Mouse (Mus musculus): ENCODE data around the gene Hyou1. TPM values are rescaled to one million over a fixed set of nuclear protein-coding genes. Genes with fewer than 3 reads are reported as not detected.
"Not testable (repeated sequence)": the region's sequence is repeated elsewhere in the genome, so short reads cannot be mapped to it uniquely, and the experiment has no call there.

The Hyou1 gene
- polyA plus RNA-seq, 1 experiment, result 49.6 TPM

DNA sequence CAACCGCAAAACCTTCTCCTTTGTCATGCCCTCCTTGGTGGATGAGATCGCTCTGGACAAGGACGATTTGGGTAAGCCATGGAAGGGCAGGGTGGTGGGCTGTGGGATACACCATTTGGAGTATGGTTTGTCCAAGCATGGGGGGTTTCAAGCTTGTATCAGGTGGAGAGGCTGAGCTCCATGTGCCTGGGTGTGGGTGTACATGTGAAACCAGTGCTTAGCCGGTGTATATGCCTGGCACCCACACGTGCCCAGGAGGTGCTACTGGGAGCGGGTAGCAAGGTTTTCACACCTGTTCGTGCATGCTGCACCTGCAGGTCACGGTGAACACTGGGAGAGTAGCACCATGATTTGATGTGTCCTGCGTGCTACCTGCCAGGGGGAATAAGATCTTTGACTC lies 19.3 kb downstream of the Hyou1 start:
- Histone ChIP-seq H3K4me3 (replicated peaks; ENCODE audit: extremely low read depth, low read depth, low read length) (no peak overlapping the region), H3K4me1 (ENCODE audit: control insufficient read depth, insufficient read depth, low read length) (no peaks in the 10 kb centered on the region)
- TF ChIP-seq POLR2A (IDR thresholded peaks at IDR 0.05; ENCODE audit: borderline replicate concordance, extremely low read depth, low read depth, low read length), result no peak
- TF ChIP-seq CTCF (IDR thresholded peaks at IDR 0.05; ENCODE audit: insufficient read depth, low read length), result no peak
- DNase-seq, result no peak
- WGBS, result 81% methylated on average over 9 of the region's 9 CpGs

DNA sequence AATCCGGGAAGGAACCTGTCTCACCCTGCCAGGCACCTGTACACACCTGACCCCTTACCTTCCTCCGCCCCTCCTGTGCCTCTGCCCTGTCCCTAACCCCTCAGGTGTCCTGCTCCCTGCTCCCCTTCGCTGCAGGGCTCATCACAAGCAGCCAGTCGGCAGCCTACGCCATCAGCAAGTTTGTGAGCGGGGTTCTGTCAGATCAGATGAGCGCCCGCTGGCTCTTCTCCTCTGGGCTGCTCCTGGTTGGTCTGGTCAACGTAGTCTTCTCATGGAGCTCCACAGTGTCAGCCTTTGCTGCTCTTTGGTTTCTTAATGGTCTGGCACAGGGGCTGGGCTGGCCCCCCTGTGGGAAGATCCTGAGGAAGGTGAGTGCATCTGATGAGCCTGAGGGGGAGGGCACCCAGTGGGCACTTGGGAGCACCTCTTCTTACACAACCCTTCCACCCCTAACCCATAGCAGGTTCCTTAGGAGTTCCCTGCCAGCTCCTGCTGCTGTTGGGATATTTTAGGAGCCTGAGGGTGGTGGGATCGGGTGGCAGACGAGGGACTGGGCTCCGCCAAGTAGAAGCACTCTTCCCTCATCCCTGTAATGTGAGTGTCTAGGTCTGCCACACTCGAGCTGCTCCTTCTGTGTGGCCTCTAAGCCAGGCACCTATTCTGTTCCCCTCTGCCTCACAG lies 20.0 kb downstream of the Hyou1 start:
- WGBS, result 86% methylated on average over 13 of the region's 13 CpGs
- Histone ChIP-seq H3K4me3 (replicated peaks; ENCODE audit: extremely low read depth, low read depth, low read length) (no peak overlapping the region), H3K4me1 (ENCODE audit: control insufficient read depth, insufficient read depth, low read length) (no peaks in the 10 kb centered on the region)
- TF ChIP-seq POLR2A (IDR thresholded peaks at IDR 0.05; ENCODE audit: borderline replicate concordance, extremely low read depth, low read depth, low read length) (no peak), CTCF (IDR thresholded peaks at IDR 0.05; ENCODE audit: insufficient read depth, low read length) (no peak)
- no peak for DNase-seq

DNA sequence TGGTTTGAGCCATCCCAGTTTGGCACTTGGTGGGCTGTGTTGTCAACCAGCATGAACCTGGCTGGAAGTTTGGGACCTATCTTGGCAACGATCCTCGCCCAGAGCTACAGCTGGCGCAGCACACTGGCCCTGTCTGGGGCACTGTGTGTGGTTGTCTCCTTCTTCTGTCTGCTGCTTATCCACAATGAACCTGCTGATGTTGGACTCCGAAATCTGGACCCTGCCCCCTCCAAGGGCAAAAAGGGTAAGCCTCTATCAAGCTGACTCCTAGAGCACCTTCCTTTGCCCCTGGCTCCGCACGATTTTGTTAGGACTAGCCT lies 20.5 kb downstream of the Hyou1 start:
- 84% methylated on average over 6 of the region's 6 CpGs for WGBS
- Histone ChIP-seq H3K4me3 (replicated peaks; ENCODE audit: extremely low read depth, low read depth, low read length) (no peak overlapping the region), H3K4me1 (ENCODE audit: control insufficient read depth, insufficient read depth, low read length) (no peaks in the 10 kb centered on the region)
- no peak for TF ChIP-seq CTCF (IDR thresholded peaks at IDR 0.05; ENCODE audit: insufficient read depth, low read length)
- TF ChIP-seq POLR2A (IDR thresholded peaks at IDR 0.05; ENCODE audit: borderline replicate concordance, extremely low read depth, low read depth, low read length), result no peak
- no peak for DNase-seq

DNA sequence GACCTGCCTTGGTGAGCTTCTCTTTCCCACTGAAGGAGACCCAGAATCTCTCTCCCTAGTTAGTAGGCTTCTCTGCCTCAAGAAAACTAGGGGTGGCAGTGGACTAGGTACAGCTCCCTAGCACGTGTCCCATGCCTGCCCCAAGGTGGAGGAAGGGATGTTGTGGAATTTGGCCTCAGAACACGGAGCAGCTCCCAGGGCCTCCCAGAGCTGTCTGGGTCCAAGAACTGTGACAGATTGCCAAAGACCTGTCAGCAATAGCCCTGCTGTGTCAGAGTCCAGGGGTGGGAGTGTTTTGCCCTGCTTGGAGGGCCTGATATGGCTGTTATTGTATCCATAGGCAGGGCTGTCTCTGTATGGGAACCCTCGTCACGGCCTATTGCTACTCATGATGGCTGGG lies 21.8 kb downstream of the Hyou1 start:
- H3K4me3 ChIP-seq (replicated peaks; ENCODE audit: extremely low read depth, low read depth, low read length), result no peak overlapping the region
- 72% methylated on average over 4 of the region's 4 CpGs for WGBS
- TF ChIP-seq POLR2A (IDR thresholded peaks at IDR 0.05; ENCODE audit: borderline replicate concordance, extremely low read depth, low read depth, low read length), result no peak
- no peak for TF ChIP-seq CTCF (IDR thresholded peaks at IDR 0.05; ENCODE audit: insufficient read depth, low read length)
- DNase-seq, result no peak
- H3K4me1 ChIP-seq (ENCODE audit: control insufficient read depth, insufficient read depth, low read length), result no peaks in the 10 kb centered on the region

DNA sequence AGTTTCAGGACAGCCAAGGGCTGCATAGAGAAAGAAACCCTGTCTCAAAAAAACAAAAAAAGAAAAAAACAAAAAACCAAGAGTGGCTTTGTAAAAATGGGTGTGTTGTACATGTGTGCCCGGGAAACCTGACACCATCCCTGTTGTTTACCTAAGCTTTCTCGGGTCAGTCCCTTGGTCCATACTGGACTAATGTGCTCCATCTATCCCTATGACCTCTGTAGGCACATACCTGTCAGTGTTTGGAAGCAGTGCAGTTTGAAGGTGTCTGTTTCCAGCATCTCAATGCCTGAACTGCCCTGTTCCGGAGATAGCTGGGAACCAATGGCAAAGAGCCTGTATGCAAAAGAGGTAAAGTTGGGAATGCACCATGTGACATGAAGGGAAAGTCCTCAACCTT lies 25.7 kb downstream of the Hyou1 start:
- peaks cover 2% of the 10 kb centered on the region; the same call in 1 of the 2 replicates for H3K4me1 ChIP-seq (ENCODE audit: control insufficient read depth, insufficient read depth, low read length)
- WGBS, result 63% methylated on average over 3 of the region's 3 CpGs
- TF ChIP-seq POLR2A (IDR thresholded peaks at IDR 0.05; ENCODE audit: borderline replicate concordance, extremely low read depth, low read depth, low read length) (no peak), CTCF (IDR thresholded peaks at IDR 0.05; ENCODE audit: insufficient read depth, low read length) (no peak)

DNA sequence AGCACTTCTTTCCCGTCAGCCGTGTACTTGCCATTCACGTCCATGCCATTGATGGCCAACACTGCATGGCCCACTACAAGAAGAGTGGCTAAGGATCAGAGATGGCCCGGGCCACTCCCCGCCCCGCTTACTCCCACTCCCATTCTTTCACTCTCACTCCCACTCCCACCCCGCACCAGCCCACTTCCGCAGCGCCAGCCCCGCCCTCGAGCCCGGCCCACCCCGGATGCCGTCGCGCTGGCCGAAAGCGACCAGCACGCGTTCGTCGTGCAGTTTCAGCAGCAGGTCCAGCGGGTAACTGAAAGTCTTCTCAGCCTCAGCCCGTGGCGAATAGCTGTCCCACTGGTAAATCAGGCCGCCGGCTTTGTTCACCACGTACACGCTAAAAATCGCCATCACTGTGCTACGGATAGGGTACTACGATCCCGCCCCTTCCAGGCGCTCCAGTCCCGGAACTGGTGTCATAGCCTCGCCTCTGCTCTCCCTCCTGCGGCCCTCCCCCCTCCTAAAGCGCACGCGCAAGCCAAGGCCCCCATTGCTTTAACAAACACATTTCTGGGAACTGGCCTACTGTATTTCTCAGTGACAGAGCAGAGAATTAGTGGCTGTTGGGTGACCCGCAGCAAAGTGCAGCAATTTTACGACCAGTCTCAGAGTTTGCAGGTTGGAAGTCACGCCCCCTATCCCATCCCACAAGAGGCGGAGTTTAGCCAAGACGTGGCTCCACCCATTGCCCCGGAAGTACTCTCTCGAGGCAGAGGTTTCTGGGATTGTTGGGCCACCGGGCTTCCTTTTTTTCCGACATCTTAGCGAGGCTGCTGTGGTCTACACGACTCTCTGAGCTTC lies 27.8 kb downstream of the Hyou1 start, which contains the start of the genes Rps25 and Trappc4:
Gene Rps25 (plus strand): TSS at position 234 of the 846 bp plus-strand sequence.
Gene Trappc4 (minus strand): TSS at position 695 of the 846 bp plus-strand sequence.
- H3K4me1 ChIP-seq (ENCODE audit: control insufficient read depth, insufficient read depth, low read length), result peaks cover 2% of the 10 kb centered on the region; the same call in 1 of the 2 replicates
- H3K4me3 ChIP-seq (replicated peaks; ENCODE audit: extremely low read depth, low read depth, low read length), result peak within 1 kb of the TSS; percentile 95
- peak; percentile 64; the same call in 1 of the 2 replicates for TF ChIP-seq POLR2A (IDR thresholded peaks at IDR 0.05; ENCODE audit: borderline replicate concordance, extremely low read depth, low read depth, low read length)
- no peak for TF ChIP-seq CTCF (IDR thresholded peaks at IDR 0.05; ENCODE audit: insufficient read depth, low read length)
- WGBS, result under 1% methylated on average over 51 of the region's 51 CpGs
- DNase-seq, result peak; percentile 93

More for the DNA sequence above, 25.7 kb downstream of the Hyou1 start:
- DNase-seq, result no peak
- no peak overlapping the region for H3K4me3 ChIP-seq (replicated peaks; ENCODE audit: extremely low read depth, low read depth, low read length)

DNA sequence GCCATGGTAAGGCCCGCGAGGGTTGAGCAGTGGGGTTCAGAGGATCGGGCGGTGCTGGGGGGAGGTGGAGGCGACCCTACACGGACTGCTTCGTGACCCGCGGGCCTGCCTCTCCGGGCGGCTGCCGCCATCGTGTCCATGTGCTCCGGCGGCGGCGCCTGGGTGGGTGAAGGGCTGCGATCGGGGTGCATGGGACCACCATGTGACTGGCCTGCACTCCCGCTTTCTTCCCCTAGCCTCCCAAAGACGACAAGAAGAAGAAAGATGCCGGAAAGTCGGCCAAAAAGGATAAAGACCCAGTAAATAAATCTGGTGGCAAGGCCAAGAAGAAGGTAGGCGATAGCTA lies 28.4 kb downstream of the Hyou1 start:
- DNase-seq, result no peak
- peaks cover 2% of the 10 kb centered on the region; the same call in 1 of the 2 replicates for H3K4me1 ChIP-seq (ENCODE audit: control insufficient read depth, insufficient read depth, low read length)
- under 1% methylated on average over 24 of the region's 24 CpGs for WGBS
- peak overlapping the region; percentile 95 for H3K4me3 ChIP-seq (replicated peaks; ENCODE audit: extremely low read depth, low read depth, low read length)
- TF ChIP-seq POLR2A (IDR thresholded peaks at IDR 0.05; ENCODE audit: borderline replicate concordance, extremely low read depth, low read depth, low read length) (no peak), CTCF (IDR thresholded peaks at IDR 0.05; ENCODE audit: insufficient read depth, low read length) (no peak)

DNA sequence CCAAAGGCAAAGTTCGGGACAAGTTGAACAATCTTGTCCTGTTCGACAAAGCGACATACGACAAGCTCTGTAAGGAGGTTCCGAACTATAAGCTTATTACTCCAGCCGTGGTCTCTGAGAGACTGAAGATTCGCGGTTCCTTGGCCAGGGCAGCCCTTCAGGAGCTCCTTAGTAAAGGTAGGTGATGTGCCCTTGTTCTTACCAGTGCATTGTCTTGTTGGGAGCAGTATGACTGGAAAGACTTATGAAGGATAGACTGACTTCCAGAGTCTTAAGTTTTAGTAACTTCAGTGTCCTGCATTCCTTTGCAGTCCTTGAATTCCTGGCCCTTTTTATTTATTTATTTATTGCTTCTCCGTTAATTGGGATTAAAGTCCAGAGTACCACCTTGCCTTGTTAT lies 29.4 kb downstream of the Hyou1 start:
- H3K4me1 ChIP-seq (ENCODE audit: control insufficient read depth, insufficient read depth, low read length); DNase-seq; H3K4me3 ChIP-seq (replicated peaks; ENCODE audit: extremely low read depth, low read depth, low read length): not testable (repeated sequence)
- WGBS, result 77% methylated on average over 9 of the region's 9 CpGs

DNA sequence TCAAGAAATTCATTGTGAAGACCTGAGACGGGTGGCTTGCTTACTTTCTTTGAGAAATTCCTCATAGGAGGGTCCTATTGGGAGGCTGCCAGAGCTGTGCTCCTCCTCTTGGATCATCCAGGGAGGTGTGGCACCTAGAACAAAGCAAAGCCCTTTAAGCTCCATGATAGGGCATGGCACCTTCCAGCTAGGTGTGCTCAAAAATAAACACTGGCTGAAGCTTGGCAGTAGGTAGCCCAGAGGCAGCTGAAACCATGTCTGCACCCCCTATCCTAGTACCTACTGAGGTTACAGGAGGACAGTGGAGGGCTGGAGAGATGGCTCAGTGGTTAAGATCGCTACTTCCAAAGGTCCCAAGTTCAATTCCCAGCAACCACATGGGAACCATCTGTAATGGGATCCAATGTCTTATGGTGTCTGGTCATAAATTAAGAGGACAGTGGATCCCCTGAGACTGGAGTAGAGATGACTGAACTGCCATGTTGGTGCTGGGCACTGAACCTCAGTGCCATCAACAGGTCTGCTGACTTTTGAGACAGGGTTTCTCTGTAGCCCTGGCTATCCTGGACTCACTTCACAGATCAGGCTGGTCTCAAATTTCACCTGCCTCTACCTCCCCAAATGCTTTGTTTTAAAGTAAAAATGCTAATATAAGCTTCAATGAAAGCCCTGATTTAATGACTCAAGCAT lies 31.5 kb downstream of the Hyou1 start:
- no peak overlapping the region for H3K4me3 ChIP-seq (replicated peaks; ENCODE audit: extremely low read depth, low read depth, low read length)
- TF ChIP-seq CTCF (IDR thresholded peaks at IDR 0.05; ENCODE audit: insufficient read depth, low read length) (no peak), POLR2A (IDR thresholded peaks at IDR 0.05; ENCODE audit: borderline replicate concordance, extremely low read depth, low read depth, low read length) (no peak)
- WGBS, result 70% methylated on average over 2 of the region's 2 CpGs
- H3K4me1 ChIP-seq (ENCODE audit: control insufficient read depth, insufficient read depth, low read length), result peaks cover 2% of the 10 kb centered on the region; the same call in 1 of the 2 replicates
- no peak for DNase-seq

Measured in lung, adult 2 months (tissue).